Mouse (Mus musculus): ENCODE measurements around the gene Spaca4.
A peak's percentile ranks its signal among the peaks of the same experiment; 100 is the strongest.

Spaca4 gene

DNA sequence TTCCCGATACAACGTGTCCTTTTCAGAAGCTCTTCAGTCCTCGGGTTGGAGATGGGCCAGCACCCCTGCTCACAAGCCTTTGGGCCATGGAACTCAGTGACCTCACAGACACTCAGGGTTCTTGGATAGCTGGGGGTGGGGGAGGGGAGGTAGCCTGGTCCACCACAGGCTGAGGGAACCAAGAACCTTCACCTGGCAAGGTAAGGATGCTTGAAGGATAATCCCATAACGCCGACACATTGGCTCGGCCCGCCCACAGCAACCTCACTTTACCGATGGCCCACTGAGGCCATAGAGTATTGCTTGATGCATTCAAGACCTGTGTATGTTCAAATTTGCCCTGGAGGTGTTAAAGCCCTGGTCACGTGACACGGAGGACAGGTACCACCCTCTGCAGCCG is at the start of gene Spaca4:
Gene Spaca4 (minus strand): TSS at position 101 of the 400 bp plus-strand sequence.
- no peak for DNase-seq (ENCODE audit: low read depth, low spot score)

DNA sequence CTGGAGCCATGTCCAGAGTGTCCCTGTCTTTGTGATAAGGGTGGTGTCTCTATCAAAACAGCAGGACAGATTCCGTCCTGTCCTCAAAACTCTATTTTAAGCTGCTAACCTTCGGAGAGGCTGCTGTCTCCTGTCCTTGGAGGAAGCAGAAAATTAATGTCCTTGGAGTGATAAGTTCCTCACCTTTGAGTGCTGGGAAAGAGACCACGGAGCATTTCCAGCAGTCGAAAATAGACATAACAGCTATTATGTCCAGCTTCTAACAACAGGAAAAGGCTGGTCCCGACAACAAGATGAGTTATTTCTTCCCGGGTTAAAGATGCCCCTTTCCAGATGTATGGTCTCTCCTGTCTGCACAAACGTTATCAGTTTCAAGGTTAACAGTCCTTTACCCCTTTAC is 49.6 kb upstream of the Spaca4 start:
- no peak for DNase-seq (ENCODE audit: low read depth, low spot score)

GRCm38 (mm10) chr7:45771101-45771500 is 45.5 kb upstream of the Spaca4 start:
- no peak for DNase-seq (ENCODE audit: low read depth, low spot score)

DNA sequence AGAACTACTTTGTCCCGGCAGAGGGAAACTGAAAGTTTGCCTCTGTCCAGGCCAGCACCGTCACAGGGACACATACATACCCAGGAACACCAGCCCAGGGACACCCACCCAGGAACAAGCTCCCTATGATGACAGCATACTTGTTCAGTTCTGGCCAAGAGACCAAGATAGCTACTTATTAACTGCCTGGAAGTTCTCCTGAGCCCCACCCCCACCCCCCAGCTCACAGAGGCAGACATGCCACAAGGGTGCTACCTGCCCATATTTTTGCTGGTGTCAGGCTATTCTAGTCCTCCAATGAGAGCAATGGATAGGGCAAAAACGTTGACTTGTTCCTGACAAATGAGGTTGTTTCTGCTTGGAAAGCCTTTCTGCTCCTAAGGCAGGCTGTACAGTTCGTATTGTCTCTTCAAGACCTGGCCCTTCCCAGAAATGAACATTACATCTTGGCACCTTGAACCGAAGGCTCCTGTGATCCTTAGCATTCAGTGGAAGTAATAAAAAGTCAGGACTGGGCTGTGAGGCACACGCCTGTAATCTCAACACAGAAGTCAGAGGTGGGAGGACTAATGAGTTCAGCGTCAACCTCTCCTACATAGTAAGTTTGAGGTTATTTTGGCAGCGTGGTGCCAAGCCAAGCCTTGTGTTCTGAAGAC is 44.9 kb upstream of the Spaca4 start:
- DNase-seq (ENCODE audit: low read depth, low spot score), result no peak

DNA sequence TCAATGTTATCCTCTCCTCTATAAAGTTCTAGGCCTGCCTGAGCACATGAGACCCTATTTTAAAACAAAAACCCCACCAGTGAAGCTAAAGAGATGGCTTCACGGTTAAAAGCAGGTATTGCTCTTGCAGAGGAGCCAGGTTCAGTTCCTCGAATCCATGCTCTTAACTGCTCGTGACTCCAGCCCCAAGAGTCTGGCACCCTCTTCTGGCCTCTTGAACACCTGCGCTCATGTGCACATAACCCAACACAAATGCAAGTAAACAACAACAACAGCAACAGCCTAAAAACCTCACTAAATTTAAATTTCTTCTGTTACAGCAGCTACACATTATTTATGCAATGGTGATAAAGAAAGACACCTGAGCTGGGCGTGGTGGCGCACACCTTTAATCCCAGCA is 41.9 kb upstream of the Spaca4 start:
- no peak for DNase-seq (ENCODE audit: low read depth, low spot score)

DNA sequence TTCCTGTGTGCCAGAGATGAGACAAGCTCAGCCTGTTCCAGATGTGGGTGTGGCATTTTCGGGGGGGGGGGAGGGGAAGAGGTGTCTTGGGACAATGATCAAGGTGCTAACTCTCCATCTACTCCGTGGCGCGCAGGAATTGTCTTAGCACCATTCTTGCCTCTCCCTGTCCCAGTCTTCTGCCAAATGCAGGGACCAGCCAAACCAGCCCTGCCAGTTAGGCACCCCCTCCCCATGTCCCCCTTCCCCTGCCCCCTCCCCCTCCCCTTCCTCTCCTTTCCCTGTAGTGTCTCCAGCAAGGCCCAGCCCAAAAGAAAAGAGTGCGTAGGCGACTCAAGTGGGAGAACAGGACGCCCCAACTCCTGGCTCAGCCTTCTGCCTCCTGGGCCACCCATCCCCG is 41.2 kb upstream of the Spaca4 start:
- no peak for DNase-seq (ENCODE audit: low read depth, low spot score)

- no peak for DNase-seq (ENCODE audit: low read depth, low spot score)
These were observed 40.4 kb upstream of the Spaca4 start for GRCm38 (mm10) chr7:45765995-45766394.

DNA sequence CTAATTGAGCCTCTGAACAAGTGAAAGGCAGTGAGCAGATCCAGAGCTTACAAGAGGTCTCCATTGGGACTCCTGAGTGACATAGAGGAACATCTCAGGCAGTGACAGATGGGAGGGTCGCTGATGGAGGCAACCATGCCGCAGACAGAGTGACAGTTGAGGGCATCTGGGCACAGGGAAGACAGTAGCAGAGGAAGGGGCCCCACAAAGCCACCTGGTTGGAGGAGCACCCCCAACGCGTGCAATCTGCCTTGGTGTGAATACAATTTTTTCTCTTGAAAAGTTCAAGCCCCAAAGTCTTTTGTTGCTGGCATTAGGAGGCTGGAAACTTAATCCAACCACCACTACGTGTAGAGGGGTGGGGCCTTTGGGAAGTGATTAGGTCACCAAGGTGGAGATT is 34.5 kb upstream of the Spaca4 start:
- no peak for DNase-seq (ENCODE audit: low read depth, low spot score)

DNA sequence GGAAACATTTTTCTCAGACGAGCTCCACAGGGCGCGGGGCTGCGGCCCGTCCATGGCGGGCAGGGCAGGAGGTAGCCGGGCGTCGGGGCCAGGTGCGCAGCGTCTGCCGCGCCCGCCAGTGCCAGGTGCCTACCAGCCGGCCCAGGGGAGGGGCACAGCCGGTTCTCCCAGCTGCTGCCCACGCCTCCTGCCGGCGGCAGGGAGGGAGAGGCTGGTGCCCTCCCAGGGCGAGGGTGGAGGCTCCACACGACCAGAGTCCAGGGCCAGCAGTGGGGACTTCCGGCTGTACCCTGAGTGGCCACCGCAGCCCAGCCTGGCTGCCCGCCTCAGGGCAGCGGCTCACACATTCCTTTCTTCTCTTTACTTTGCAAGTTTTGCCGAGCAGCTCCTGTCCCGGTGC is 33.8 kb upstream of the Spaca4 start:
- no peak for DNase-seq (ENCODE audit: low read depth, low spot score)

GRCm38 (mm10) chr7:45755703-45756102 is 30.1 kb upstream of the Spaca4 start:
- DNase-seq (ENCODE audit: low read depth, low spot score), result no peak

DNA sequence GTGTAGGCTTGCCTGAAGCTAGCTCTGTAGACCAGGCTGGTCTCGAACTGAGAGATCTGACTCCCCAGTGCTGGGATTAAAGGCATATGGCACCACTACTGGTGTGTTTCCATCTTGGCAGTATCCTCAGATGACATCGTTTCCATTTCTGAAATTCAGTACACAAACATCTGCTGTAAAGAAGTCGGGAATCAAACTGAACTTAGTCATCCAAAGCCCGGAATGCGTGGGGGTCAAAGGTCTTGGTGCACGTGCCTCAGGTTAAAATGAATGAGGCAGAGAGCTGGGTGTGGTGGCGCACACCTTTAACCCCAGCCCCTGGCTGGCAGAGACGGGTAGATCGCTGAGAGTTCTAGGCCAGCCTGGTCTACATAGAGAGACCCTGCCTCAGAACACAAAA is 24.5 kb upstream of the Spaca4 start:
- DNase-seq (ENCODE audit: low read depth, low spot score), result no peak

- DNase-seq (ENCODE audit: low read depth, low spot score), result no peak
These were observed 23.8 kb upstream of the Spaca4 start for GRCm38 (mm10) chr7:45749401-45749800.

DNA sequence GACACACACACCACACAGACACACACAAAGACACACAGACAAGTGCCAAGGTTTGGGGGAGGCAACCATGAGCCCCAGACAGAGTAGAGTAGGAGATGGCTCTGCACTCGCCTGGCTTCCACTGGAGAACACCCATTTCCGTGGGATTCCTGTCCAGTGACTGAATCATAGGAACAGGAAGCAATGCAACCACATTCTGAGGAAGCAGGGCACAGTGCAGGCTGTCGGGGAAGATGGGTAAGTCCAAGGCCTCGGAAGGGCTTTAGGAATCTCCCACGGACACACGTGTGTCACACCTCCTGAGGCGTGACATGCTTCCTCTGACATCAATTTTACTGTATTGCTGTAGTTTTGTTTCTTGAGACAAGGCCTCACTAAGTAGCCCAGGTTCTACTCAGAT is 22.5 kb upstream of the Spaca4 start:
- DNase-seq (ENCODE audit: low read depth, low spot score), result no peak

- no peak for DNase-seq (ENCODE audit: low read depth, low spot score)
These were observed 21.8 kb upstream of the Spaca4 start for GRCm38 (mm10) chr7:45747450-45747849.

- DNase-seq (ENCODE audit: low read depth, low spot score), result no peak
These were observed 20.9 kb upstream of the Spaca4 start for GRCm38 (mm10) chr7:45746518-45746917.

DNA sequence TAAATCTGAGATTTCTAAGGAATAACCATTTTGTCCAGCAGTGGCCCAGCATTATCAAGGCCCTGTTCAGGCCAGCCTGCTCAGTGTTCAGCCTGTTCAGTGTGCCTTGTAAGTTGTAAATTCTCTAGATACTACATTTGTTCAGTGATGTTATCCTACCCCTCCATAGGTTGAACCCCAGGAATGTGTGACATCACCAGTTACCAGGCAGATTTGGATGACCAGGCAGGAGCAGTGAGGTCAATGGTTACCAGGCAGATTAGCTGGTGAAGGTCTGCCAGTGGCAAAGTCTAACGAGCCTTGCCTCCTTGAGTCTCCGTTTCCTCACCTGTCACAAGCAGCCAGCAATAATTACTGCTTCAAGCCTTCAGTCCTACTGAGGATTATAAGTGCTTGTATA is 18.8 kb upstream of the Spaca4 start:
- peak; percentile 72 for DNase-seq (ENCODE audit: low read depth, low spot score)

DNA sequence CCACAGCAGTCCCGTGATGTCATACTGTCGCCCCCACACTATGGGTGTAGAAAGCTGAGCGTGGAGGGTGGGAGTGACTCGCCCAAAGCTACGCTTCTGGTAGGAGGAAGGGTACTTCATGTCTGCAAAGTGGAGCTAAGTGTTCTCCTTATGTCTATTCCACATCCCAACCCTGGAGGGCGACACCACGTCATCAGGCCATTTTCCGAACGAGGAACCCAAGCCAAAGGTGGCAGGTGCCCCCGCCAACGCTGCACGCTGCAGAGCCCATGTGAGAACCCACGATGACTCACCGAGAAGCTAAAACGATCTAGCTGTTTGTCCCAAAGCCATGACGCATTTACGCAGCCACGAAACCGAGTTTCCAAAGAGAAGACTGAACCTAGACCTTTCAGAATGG is 16.7 kb upstream of the Spaca4 start:
- DNase-seq (ENCODE audit: low read depth, low spot score), result no peak

DNA sequence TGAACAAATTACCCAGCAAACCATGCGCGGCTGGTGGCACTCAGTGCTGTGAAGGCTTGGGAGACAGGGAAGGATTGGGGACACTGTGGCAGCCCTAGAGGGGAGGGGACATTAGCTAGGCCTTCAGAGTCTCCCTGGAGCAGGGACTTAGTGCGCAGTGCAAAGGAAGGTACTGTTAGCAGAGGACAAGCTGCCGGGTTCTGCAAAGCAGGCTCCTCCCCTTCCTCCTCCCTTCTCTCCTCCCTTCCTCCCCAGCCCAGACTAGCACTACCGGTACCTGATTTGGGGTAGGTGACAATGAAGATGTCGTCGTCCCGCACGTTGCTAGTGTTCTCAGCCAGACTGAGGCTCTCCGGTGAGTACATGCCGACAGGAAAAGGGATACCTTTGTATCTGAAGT is 16.2 kb upstream of the Spaca4 start:
- DNase-seq (ENCODE audit: low read depth, low spot score), result no peak

- no peak for DNase-seq (ENCODE audit: low read depth, low spot score)
These were observed 15.7 kb upstream of the Spaca4 start for GRCm38 (mm10) chr7:45741308-45741707.

- DNase-seq (ENCODE audit: low read depth, low spot score), result no peak
These were observed 14.2 kb upstream of the Spaca4 start for GRCm38 (mm10) chr7:45739820-45740219.

GRCm38 (mm10) chr7:45739162-45739763 is 13.7 kb upstream of the Spaca4 start:
- DNase-seq (ENCODE audit: low read depth, low spot score), result peak; percentile 89

- no peak for DNase-seq (ENCODE audit: low read depth, low spot score)
These were observed 7.9 kb upstream of the Spaca4 start for GRCm38 (mm10) chr7:45733477-45733876.

- no peak for DNase-seq (ENCODE audit: low read depth, low spot score)
These were observed 5.3 kb upstream of the Spaca4 start for GRCm38 (mm10) chr7:45730727-45731431.
